Mouse (Mus musculus): ENCODE data around the gene Gm45213. TPM values are rescaled to one million over a fixed set of nuclear protein-coding genes. Genes with fewer than 3 reads are reported as not detected.

The Gm45213 gene
- polyA plus RNA-seq, 1 experiment, result not detected

DNA sequence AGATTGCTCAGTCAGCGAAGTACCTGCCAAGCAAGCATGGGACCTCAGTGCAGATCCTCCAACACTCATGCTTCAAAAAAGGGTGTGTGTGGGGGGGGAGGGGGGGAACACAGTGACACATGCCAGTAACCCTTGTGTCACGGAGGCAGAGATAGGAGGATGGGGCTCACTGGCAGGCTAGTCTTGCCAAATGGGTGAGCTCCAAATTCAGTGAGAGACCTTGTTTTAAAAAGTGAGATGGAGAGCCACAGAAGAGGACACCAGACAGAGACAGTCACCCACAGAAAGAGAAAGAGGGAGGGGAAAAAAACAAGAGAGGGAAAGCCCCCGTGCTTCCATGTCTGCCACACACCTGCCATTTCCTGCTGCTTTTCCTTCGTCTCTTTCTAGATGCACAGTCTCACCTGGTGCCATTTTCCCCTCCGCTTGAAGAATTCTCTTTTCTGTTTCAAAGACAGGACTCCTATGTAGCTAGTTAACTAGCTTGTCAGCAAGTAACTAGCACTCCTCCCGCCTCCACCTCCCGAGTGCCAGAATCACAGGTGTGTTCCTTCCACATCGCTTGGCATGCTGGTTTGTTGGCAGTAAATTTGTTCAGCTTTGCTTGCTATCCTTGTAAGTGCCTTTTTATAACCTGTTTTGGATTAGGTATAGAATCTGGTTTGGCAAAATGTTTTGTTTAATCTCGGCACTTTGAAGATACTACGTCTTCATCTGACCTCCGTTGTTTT is 35.1 kb upstream of the Gm45213 start:
- H3K27me3 ChIP-seq (replicated peaks; ENCODE audit: control insufficient read depth, insufficient read depth, low read length), result no peaks in the 10 kb centered on the region
- TF ChIP-seq POLR2A (IDR thresholded peaks at IDR 0.05; ENCODE audit: low read depth, low read length) (no peak), CTCF (conservative IDR thresholded peaks at IDR 0.05; ENCODE audit: insufficient read depth, insufficient read length, low read depth, low read length) (no peak)
- no peaks in the 10 kb centered on the region for H3K36me3 ChIP-seq (ENCODE audit: control insufficient read depth, insufficient read depth, low read length)
- no peak overlapping the region for H3K4me3 ChIP-seq (ENCODE audit: insufficient read depth, low read depth, low read length)
- no peak overlapping the region for H3K27ac ChIP-seq (ENCODE audit: insufficient read depth, low read depth, low read length)
- no peak for DNase-seq
- H3K4me1 ChIP-seq (ENCODE audit: control insufficient read depth, insufficient read depth, low read length), result no peaks in the 10 kb centered on the region
- 65% methylated on average over 11 of the region's 11 CpGs for WGBS

DNA sequence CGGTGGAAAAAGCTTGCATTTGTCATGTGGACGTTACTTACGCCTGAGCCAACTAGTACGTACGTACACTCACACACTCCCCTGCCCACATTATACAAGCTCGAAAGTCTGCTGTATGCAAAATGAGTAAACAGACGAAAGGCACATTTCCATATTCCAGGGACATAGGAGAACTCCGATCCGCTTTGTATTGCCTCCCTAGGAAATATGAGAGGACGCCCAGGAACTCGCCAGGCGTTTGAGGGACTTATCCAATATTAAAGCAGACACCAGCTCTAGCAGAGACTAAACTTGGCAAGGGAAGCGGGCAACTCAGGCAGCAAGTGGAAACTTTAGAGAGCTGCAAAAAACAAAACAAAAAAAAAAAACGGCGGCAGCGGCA is 34.5 kb upstream of the Gm45213 start:
- TF ChIP-seq CTCF (conservative IDR thresholded peaks at IDR 0.05; ENCODE audit: insufficient read depth, insufficient read length, low read depth, low read length) (no peak), POLR2A (IDR thresholded peaks at IDR 0.05; ENCODE audit: low read depth, low read length) (no peak)
- no peaks in the 10 kb centered on the region for H3K36me3 ChIP-seq (ENCODE audit: control insufficient read depth, insufficient read depth, low read length)
- H3K4me3 ChIP-seq (ENCODE audit: insufficient read depth, low read depth, low read length), result no peak overlapping the region
- 46% methylated on average over 16 of the region's 16 CpGs for WGBS
- no peak for DNase-seq
- no peaks in the 10 kb centered on the region for H3K4me1 ChIP-seq (ENCODE audit: control insufficient read depth, insufficient read depth, low read length)
- no peaks in the 10 kb centered on the region for H3K27me3 ChIP-seq (replicated peaks; ENCODE audit: control insufficient read depth, insufficient read depth, low read length)
- no peak overlapping the region for H3K27ac ChIP-seq (ENCODE audit: insufficient read depth, low read depth, low read length)

DNA sequence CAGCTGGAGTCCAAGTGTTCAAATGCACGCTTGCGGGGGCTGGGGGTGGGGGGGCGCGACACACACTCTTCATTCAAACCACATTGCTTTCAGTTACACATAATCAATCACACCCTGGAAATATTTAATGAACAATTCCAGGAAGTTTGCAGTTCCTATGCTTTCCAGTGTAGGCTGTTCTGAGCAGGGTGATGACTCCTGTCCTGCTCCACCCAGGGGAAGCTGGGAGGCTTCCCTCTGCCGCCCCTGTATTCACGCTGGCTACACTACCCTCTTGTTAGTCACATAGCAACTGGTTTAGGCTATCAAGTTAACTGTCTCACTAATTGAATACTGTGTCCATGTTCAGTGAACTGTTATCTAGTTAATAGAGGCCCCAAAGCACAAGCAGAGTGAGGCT is 32.9 kb upstream of the Gm45213 start:
- no peak for TF ChIP-seq CTCF (conservative IDR thresholded peaks at IDR 0.05; ENCODE audit: insufficient read depth, insufficient read length, low read depth, low read length)
- TF ChIP-seq POLR2A (IDR thresholded peaks at IDR 0.05; ENCODE audit: low read depth, low read length), result no peak
- no peaks in the 10 kb centered on the region for H3K27me3 ChIP-seq (replicated peaks; ENCODE audit: control insufficient read depth, insufficient read depth, low read length)
- no peak overlapping the region for H3K27ac ChIP-seq (ENCODE audit: insufficient read depth, low read depth, low read length)
- DNase-seq, result no peak
- H3K4me3 ChIP-seq (ENCODE audit: insufficient read depth, low read depth, low read length), result no peak overlapping the region
- H3K36me3 ChIP-seq (ENCODE audit: control insufficient read depth, insufficient read depth, low read length), result no peaks in the 10 kb centered on the region
- no peaks in the 10 kb centered on the region for H3K4me1 ChIP-seq (ENCODE audit: control insufficient read depth, insufficient read depth, low read length)
- WGBS, result 51% methylated on average over 6 of the region's 6 CpGs

DNA sequence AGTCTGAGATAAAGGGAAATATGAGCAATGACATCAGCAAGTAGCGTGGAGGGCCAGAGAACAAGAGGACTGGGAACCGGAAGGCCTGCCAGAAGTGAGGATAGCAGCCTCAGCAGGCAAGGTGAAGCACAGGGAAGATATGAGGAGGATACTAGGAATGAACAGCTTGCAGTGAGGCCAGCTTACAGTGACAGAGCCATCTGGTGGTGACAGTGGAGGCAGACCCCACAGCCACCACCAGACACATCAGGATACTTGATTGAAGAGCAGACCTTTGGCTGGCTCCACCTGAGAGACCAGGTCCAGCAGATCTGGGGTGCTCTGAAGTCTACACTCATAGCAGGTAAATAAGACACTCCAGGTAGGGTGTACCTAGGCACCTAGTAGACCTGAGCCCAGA is 15.7 kb upstream of the Gm45213 start:
- DNase-seq, result no peak
- Histone ChIP-seq H3K27me3 (replicated peaks; ENCODE audit: control insufficient read depth, insufficient read depth, low read length) (no peaks in the 10 kb centered on the region), H3K4me1 (ENCODE audit: control insufficient read depth, insufficient read depth, low read length) (no peaks in the 10 kb centered on the region), H3K27ac (ENCODE audit: insufficient read depth, low read depth, low read length) (no peak overlapping the region), H3K36me3 (ENCODE audit: control insufficient read depth, insufficient read depth, low read length) (no peaks in the 10 kb centered on the region), H3K4me3 (ENCODE audit: insufficient read depth, low read depth, low read length) (no peak overlapping the region)
- WGBS, result 86% methylated on average over 2 of the region's 2 CpGs
- peak; percentile 43 for TF ChIP-seq CTCF (conservative IDR thresholded peaks at IDR 0.05; ENCODE audit: insufficient read depth, insufficient read length, low read depth, low read length)
- no peak for TF ChIP-seq POLR2A (IDR thresholded peaks at IDR 0.05; ENCODE audit: low read depth, low read length)

DNA sequence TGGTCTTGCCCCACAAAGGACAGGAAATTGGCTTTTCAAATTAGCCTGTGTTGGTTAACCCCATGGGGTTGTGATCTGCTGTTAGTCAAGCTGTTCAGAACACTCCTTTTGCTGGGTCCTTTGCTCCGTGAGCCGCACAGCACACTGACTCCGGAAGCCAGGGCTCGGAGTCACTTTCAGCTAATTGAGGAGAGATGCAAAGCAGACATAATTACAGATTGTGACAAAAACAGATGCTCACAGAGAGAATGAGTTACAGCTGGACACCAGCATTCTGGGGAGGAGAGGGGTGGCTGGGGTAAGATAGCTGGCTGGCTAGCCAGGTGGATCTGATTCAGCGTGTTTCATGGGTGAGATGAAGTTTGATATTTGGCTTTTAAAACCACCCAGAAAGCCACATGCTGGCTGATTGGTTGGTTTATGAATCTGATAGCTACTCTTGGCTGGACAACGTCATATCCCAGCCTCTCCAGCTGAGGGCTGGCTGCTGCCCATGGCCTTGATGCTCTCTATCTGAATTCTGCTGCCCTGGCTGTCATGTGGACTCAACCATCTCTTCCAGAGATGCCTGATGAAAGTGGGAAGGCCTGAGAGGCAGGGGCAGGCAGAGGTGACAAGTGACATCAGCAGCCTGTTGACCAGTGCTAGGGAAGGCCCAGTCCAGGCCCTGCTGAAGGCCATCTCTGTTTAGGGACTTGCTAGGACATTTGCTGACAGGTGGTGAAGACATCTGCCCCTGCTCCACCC is 14.5 kb upstream of the Gm45213 start:
- H3K27me3 ChIP-seq (replicated peaks; ENCODE audit: control insufficient read depth, insufficient read depth, low read length), result no peaks in the 10 kb centered on the region
- WGBS, result 65% methylated on average over 6 of the region's 6 CpGs
- no peak overlapping the region for H3K27ac ChIP-seq (ENCODE audit: insufficient read depth, low read depth, low read length)
- no peak overlapping the region for H3K4me3 ChIP-seq (ENCODE audit: insufficient read depth, low read depth, low read length)
- no peaks in the 10 kb centered on the region for H3K4me1 ChIP-seq (ENCODE audit: control insufficient read depth, insufficient read depth, low read length)
- H3K36me3 ChIP-seq (ENCODE audit: control insufficient read depth, insufficient read depth, low read length), result no peaks in the 10 kb centered on the region
- no peak for TF ChIP-seq POLR2A (IDR thresholded peaks at IDR 0.05; ENCODE audit: low read depth, low read length)
- TF ChIP-seq CTCF (conservative IDR thresholded peaks at IDR 0.05; ENCODE audit: insufficient read depth, insufficient read length, low read depth, low read length), result no peak
- DNase-seq, result no peak

DNA sequence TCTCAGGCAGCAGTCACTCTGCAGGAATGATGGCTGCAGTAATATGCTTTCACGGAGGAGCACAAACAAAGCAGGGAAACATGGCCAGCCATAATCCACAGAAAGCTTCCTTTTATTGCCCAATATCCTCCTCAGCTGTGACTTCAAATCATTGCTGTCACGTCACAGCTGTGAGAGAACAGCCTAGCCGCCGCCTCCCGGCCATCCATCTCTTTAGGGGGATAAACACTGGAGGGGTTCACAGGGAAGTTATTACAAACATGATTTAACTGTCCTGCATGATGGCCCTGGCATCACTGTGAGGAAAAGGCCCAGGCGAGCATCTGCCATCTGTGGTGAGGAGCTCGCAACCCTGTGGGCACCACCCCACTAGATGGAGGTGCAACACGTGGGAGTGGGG is 6.6 kb upstream of the Gm45213 start:
- WGBS, result 61% methylated on average over 8 of the region's 8 CpGs
- Histone ChIP-seq H3K27ac (ENCODE audit: insufficient read depth, low read depth, low read length) (no peak overlapping the region), H3K27me3 (replicated peaks; ENCODE audit: control insufficient read depth, insufficient read depth, low read length) (no peaks in the 10 kb centered on the region), H3K36me3 (ENCODE audit: control insufficient read depth, insufficient read depth, low read length) (no peaks in the 10 kb centered on the region), H3K4me1 (ENCODE audit: control insufficient read depth, insufficient read depth, low read length) (no peaks in the 10 kb centered on the region), H3K4me3 (ENCODE audit: insufficient read depth, low read depth, low read length) (no peak overlapping the region)
- no peak for DNase-seq
- no peak for TF ChIP-seq CTCF (conservative IDR thresholded peaks at IDR 0.05; ENCODE audit: insufficient read depth, insufficient read length, low read depth, low read length)
- TF ChIP-seq POLR2A (IDR thresholded peaks at IDR 0.05; ENCODE audit: low read depth, low read length), result no peak

DNA sequence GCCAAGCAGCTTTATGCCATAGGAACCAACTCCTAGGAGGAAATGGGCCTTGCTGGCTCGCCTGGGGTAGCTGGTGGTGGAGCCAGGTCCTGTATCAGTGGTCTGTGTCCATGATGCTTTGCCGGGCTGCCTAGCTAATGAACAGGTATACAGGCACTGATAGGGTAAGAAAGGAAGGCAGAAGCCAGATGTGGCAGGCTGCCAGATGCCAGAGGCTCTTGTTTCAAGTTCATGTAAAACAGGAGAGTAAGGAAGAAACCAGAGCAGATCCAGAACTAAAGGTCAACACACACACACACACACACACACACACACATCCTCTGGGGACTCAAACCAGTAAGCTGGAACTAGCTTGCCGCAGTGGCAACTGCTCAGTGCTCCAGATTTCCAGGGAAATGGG is 5.1 kb upstream of the Gm45213 start:
- Histone ChIP-seq H3K4me1 (ENCODE audit: control insufficient read depth, insufficient read depth, low read length) (no peaks in the 10 kb centered on the region), H3K27ac (ENCODE audit: insufficient read depth, low read depth, low read length) (no peak overlapping the region), H3K4me3 (ENCODE audit: insufficient read depth, low read depth, low read length) (no peak overlapping the region), H3K27me3 (replicated peaks; ENCODE audit: control insufficient read depth, insufficient read depth, low read length) (no peaks in the 10 kb centered on the region), H3K36me3 (ENCODE audit: control insufficient read depth, insufficient read depth, low read length) (no peaks in the 10 kb centered on the region)
- no peak for DNase-seq
- TF ChIP-seq CTCF (conservative IDR thresholded peaks at IDR 0.05; ENCODE audit: insufficient read depth, insufficient read length, low read depth, low read length) (no peak), POLR2A (IDR thresholded peaks at IDR 0.05; ENCODE audit: low read depth, low read length) (no peak)
- WGBS, result 53% methylated on average over 3 of the region's 3 CpGs

Data from kidney, adult 2 months (tissue).